Mouse (Mus musculus) liver, embryonic 15.5 days (tissue): ENCODE results near the gene Ahrr. TPM values are rescaled to one million over a fixed set of nuclear protein-coding genes. Genes with fewer than 3 reads are reported as not detected.
A peak's percentile ranks its signal among the peaks of the same experiment; 100 is the strongest.

Source experiments
- ATAC-seq: fragments of 200-750 bp; cut with Nextera tagmentation; 2 replicates; pipeline ENCODE4 v1.8.0; 2017; ENCODE audit warnings: moderate number of reproducible peaks, mild to moderate bottlenecking, moderate library complexity; ENCODE audit not compliant: insufficient read depth
- H3K27ac ChIP-seq: fragments of 300-500 bp; sonication (generic); replicated peaks from 2 replicates; pipeline ENCODE4 v1.5.1; 2015; ENCODE audit warnings: mild to moderate bottlenecking, inconsistent platforms
- H3K27me3 ChIP-seq: fragments of 300-500 bp; sonication (generic); 2 replicates; pipeline ENCODE4 v1.6.1; 2015; ENCODE audit warnings: mild to moderate bottlenecking, inconsistent platforms
- H3K36me3 ChIP-seq: fragments of 300-500 bp; sonication (generic); replicated peaks from 2 replicates; pipeline ENCODE4 v1.6.1; 2015; ENCODE audit warnings: moderate library complexity, mild to moderate bottlenecking, inconsistent platforms
- H3K4me1 ChIP-seq: fragments of 300-500 bp; sonication (generic); replicated peaks from 2 replicates; pipeline ENCODE4 v1.6.1; 2015; ENCODE audit warnings: inconsistent platforms
- H3K4me2 ChIP-seq: fragments of 300-500 bp; sonication (generic); 2 replicates; pipeline ENCODE4 v1.6.1; 2015; ENCODE audit warnings: moderate library complexity, mild to moderate bottlenecking, inconsistent platforms
- H3K4me3 ChIP-seq: fragments of 300-500 bp; sonication (generic); replicated peaks from 2 replicates; pipeline ENCODE4 v1.5.1; 2015; ENCODE audit warnings: mild to moderate bottlenecking, inconsistent platforms
- H3K9ac ChIP-seq: fragments of 300-500 bp; sonication (generic); 2 replicates; pipeline ENCODE4 v1.6.1; 2015; ENCODE audit warnings: moderate library complexity, mild to moderate bottlenecking, inconsistent platforms
- H3K9me3 ChIP-seq: fragments of 300-500 bp; sonication (generic); replicated peaks from 2 replicates; pipeline ENCODE4 v1.6.1; 2016; ENCODE audit warnings: inconsistent platforms
- whole genome bisulfite sequencing: fragments of 180-500 bp; shearing (Covaris S2); methylation state at CpG from one replicate; pipeline ENCODE4 v1.1.7; 2015; ENCODE audit warnings: mixed read lengths; ENCODE audit not compliant: insufficient replicate concordance; 5-methylcytosine and 5-hydroxymethylcytosine counted together
- polyA plus RNA-seq: library from polyadenylated mRNA; unstranded; fragments of >200 nt; fragmentation: Nextera tagmentation; extraction: Ambion mirVana; gene quantifications from 2 replicates; pipeline ENCODE4 v1.2.1, GENCODE M21; 2015

The Ahrr gene
- polyA plus RNA-seq = 0.03 and 0.61 TPM in 2 replicates

DNA sequence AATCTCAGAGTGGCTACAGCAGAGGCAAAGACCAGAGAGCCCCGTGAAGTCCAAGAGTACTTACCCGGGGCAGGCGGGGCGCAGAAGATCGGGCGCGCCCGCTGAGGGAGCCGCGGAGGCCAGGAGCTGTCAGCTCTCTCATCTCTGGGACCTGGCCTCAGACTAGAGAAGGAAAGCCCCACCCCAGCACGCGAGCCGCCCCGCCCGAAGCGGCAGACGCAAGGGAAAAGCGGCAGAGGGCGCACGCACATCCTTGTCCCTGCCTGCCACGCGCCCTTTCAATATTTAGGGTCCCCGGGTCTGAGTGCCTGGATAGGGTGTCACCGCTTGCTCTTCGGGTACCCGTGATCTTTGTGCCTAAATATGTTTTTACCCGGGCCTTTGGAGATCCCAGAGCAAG is at the start of gene Ahrr:
Gene Ahrr (minus strand): TSS at position 165 of the 400 bp plus-strand sequence.
- WGBS = under 1% methylated on average over 27 of the region's 27 CpGs

DNA sequence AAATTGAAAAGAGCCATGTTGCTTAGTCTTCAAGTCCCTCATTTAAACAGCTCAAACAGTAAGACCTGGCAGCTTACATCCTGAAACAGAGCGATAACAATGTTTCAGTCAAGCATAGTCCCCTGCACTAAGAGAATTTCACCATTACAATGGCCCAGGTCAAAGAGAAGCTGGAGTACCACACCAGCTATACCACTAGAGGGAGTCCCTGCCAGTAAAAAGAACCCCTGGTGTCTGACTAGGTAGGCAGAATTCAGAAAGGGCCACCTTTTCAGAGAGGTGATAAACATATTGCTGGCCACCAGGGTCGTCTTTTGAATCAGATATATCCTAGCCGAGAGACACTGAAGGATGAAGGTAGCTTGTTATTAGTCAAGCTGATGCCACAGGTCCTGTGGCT is 48.9 kb upstream of the Ahrr start:
- Histone ChIP-seq H3K4me3 (no peak overlapping the region), H3K9ac (no peak overlapping the region), H3K27me3 (no peaks in the 10 kb centered on the region), H3K9me3 (no peaks in the 10 kb centered on the region), H3K27ac (no peak overlapping the region), H3K36me3 (peaks cover 70% of the 10 kb centered on the region), H3K4me1 (no peaks in the 10 kb centered on the region), H3K4me2 (no peak overlapping the region)
- WGBS = 35% methylated on average over 3 of the region's 3 CpGs
- ATAC-seq = no peak

More for the DNA sequence above, at the start of gene Ahrr:
- Histone ChIP-seq H3K27ac (no peak within 1 kb of the TSS), H3K4me1 (peaks cover 8% of the 10 kb centered on the region), H3K36me3 (no peaks in the 10 kb centered on the region), H3K4me3 (peak within 1 kb of the TSS; percentile 10; the same call in 1 of the 2 replicates), H3K9ac (no peak within 1 kb of the TSS), H3K4me2 (peak within 1 kb of the TSS; percentile 52), H3K27me3 (peaks cover 28% of the 10 kb centered on the region), H3K9me3 (no peaks in the 10 kb centered on the region)
- ATAC-seq = 0 out of 2 replicates have a peak, but pooled peaks have one; percentile 28

- Histone ChIP-seq H3K4me2 (no peak overlapping the region), H3K4me3 (no peak overlapping the region), H3K4me1 (no peaks in the 10 kb centered on the region), H3K27ac (no peak overlapping the region), H3K9me3 (no peaks in the 10 kb centered on the region), H3K9ac (no peak overlapping the region), H3K27me3 (no peaks in the 10 kb centered on the region), H3K36me3 (peaks cover 77% of the 10 kb centered on the region)
- ATAC-seq = no peak
These were observed 37.2 kb upstream of the Ahrr start for GRCm38 (mm10) chr13:74329321-74329720.

DNA sequence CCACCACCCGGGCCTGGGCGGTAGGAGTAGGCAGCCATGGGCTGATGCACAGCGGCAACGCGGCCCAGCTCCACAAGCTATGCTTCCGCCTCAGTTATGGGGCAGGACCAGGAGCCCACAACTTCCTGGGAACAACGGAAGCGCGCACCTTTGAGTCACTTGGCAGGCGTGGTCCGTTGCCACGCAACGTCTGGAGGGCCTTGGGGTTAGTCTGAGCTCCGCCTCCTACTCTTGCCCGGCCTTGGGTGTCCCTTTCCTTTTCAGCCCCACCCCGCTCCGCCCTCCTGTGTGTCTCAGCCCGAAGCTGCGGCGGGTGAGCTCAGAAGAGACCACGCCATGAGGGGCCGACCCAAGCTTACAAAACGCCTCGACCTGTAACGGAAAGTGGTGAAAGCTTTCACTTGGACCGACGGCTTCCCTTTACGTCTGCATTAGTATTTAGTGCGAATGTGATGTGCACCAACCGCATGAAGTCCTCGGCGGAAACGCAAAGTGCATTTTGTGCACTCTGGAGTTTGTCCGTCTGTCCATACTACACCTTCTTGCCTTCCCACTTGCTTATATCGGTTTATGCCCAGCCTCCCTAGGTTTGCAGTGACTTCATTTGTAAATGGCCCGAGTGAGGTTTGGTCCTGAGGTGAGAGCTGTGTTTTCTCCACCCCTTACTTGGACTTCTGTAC is 25.2 kb upstream of the Ahrr start, which contains the start of gene Pdcd6:
Gene Pdcd6 (minus strand): TSS at position 411 of the 680 bp plus-strand sequence.
- Histone ChIP-seq H3K27ac (peak within 1 kb of the TSS; percentile 76), H3K4me1 (peaks cover 33% of the 10 kb centered on the region), H3K9me3 (no peaks in the 10 kb centered on the region), H3K9ac (peak within 1 kb of the TSS; percentile 80), H3K4me2 (peak within 1 kb of the TSS; percentile 79), H3K27me3 (no peaks in the 10 kb centered on the region), H3K36me3 (peaks cover 24% of the 10 kb centered on the region), H3K4me3 (peak within 1 kb of the TSS; percentile 79)
- ATAC-seq = peak; percentile 99
- 0% methylated on average over 36 of the region's 36 CpGs for WGBS

DNA sequence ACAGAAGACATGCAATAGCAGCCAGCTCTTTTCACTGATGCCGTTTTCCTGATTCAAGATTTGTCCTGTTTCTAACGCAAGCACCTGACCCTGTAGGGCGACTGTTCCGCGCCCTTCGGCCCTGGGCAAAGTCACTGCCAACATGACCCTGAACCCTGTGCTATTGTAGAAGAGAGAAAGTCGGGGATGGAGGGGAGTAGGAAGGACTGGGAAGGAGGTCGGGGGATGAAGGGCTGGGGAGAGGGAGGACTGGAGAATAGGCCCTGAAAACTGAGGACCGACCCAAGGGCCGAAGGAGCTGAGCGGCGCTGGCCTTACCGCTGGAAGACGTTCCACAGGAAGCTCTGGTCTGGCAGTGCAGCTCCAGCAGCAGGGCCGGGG is 24.6 kb upstream of the Ahrr start:
- Histone ChIP-seq H3K36me3 (peaks cover 18% of the 10 kb centered on the region), H3K9ac (peak overlapping the region; percentile 80), H3K4me1 (peaks cover 33% of the 10 kb centered on the region), H3K27me3 (no peaks in the 10 kb centered on the region), H3K4me2 (peak overlapping the region; percentile 79), H3K9me3 (no peaks in the 10 kb centered on the region), H3K4me3 (peak overlapping the region; percentile 79), H3K27ac (peak overlapping the region; percentile 76)
- ATAC-seq = peak; percentile 29
- WGBS = 2% methylated on average over 15 of the region's 15 CpGs

DNA sequence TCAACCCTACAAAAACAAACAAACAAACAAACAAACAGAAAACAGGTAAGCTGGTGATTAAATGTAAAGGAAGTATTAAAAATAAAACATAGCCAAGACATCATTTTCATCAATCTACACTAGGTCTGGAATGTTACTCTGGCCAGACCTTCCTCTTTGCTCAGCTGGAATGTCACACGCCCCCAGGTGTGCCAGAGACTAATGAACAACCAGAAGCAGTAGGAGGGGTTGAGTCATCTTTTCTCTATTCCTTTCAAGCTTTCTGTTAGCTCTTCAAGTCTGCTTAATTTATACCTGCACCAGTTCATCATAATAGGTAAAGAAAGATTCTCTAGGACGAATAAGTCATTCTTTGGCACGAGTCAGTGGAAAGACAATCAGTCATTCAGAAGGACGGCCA is 24.3 kb upstream of the Ahrr start:
- 20% methylated on average over 4 of the region's 4 CpGs for WGBS
- Histone ChIP-seq H3K9me3 (no peaks in the 10 kb centered on the region), H3K27ac (peak overlapping the region; percentile 76), H3K9ac (peak overlapping the region; percentile 80), H3K4me3 (peak overlapping the region; percentile 79), H3K36me3 (peaks cover 14% of the 10 kb centered on the region), H3K4me2 (peak overlapping the region; percentile 79), H3K27me3 (no peaks in the 10 kb centered on the region), H3K4me1 (peaks cover 33% of the 10 kb centered on the region)
- ATAC-seq = no peak

DNA sequence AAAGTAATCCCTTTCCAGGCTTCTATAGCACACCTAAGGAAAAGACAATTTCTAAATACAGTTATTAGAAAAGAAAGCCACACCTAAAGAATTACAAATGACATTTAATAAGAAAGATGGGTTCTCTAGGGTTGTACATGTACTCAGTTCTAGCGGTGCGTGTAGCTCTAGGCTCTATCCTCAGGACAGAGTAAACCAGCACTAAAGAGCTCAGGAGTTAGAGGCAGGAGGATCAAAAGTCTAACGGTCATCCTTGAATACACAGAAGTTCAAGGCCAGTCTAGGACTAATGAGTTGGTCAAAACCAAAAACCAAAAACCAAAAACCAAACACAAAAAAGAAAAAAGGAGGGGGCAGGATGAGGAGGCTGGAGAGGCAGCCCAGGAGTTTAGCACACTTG is 22.5 kb upstream of the Ahrr start:
- H3K9ac ChIP-seq = no peak overlapping the region
- H3K4me2 ChIP-seq = no peak overlapping the region
- no peak overlapping the region for H3K4me3 ChIP-seq
- peaks cover 15% of the 10 kb centered on the region for H3K36me3 ChIP-seq
- no peaks in the 10 kb centered on the region for H3K9me3 ChIP-seq
- H3K27ac ChIP-seq = no peak overlapping the region
- H3K4me1 ChIP-seq = peaks cover 33% of the 10 kb centered on the region
- H3K27me3 ChIP-seq = no peaks in the 10 kb centered on the region
- 87% methylated on average over 3 of the region's 3 CpGs for WGBS
- no peak for ATAC-seq

- H3K36me3 ChIP-seq = peaks cover 75% of the 10 kb centered on the region
- no peaks in the 10 kb centered on the region for H3K27me3 ChIP-seq
- H3K4me2 ChIP-seq = no peak overlapping the region
- H3K4me3 ChIP-seq = no peak overlapping the region
- H3K4me1 ChIP-seq = no peaks in the 10 kb centered on the region
- no peak overlapping the region for H3K9ac ChIP-seq
- 82% methylated on average over 1 of the region's 1 CpGs for WGBS
- ATAC-seq = no peak
- no peak overlapping the region for H3K27ac ChIP-seq
- H3K9me3 ChIP-seq = no peaks in the 10 kb centered on the region
These were observed 13.6 kb upstream of the Ahrr start for GRCm38 (mm10) chr13:74305780-74306179.

- H3K36me3 ChIP-seq = peaks cover 71% of the 10 kb centered on the region
- H3K9me3 ChIP-seq = no peaks in the 10 kb centered on the region
- no peak overlapping the region for H3K27ac ChIP-seq
- H3K27me3 ChIP-seq = no peaks in the 10 kb centered on the region
- no peak for ATAC-seq
- no peak overlapping the region for H3K4me3 ChIP-seq
- 74% methylated on average over 6 of the region's 6 CpGs for whole genome bisulfite sequencing
- H3K4me1 ChIP-seq = no peaks in the 10 kb centered on the region
- no peak overlapping the region for H3K9ac ChIP-seq
- H3K4me2 ChIP-seq = no peak overlapping the region
These were observed 13.2 kb upstream of the Ahrr start for GRCm38 (mm10) chr13:74305380-74305779.

DNA sequence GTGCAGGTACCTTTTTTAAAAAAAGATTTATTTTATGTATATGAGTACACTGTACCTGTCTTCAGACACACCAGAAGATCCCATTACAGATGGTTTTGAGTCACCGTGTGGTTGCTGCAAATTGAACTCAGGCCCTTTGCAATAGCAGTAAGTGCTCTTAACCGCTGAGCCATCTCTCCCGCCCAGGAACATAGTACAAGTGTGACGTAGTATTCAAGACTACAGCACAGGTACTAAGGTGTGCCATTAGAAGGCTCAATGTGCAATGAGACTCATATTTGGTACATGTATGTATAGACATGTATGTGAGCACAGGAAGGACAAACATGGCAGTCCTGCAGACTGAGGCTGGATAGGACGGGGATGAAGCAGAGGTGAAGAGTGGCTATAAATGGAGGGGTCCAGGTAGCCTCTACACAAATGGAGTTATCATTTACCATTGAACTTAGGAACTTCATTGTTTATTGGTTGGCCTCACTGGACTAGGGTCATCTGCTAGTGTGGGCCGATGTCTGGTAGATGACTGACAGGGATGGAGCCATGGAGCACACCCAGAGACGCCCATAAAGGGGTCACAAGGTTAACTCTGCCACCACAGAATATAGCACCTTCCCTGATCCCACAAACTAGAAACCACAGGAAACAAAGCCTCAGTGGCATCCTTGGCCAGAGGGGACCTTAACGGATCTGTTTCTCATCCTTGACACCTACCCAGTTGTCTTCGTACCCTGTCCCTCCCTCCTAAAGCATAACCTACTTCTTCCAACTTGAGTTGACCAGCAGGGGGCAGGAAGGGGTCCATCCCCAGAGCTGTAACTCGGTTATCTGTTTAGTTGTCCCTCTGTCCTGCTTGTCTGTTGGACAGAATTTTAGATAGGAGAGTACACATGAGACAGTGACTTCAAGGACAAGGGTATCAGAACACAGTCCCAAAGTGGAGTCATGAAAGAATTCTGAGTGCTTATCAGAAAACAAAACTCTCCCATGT is 10.2 kb upstream of the Ahrr start:
- Histone ChIP-seq H3K9me3 (no peaks in the 10 kb centered on the region), H3K27me3 (no peaks in the 10 kb centered on the region), H3K27ac (no peak overlapping the region), H3K9ac (no peak overlapping the region), H3K36me3 (peaks cover 44% of the 10 kb centered on the region), H3K4me1 (no peaks in the 10 kb centered on the region), H3K4me2 (no peak overlapping the region), H3K4me3 (no peak overlapping the region)
- ATAC-seq = no peak
- WGBS = 73% methylated on average over 10 of the region's 10 CpGs

GRCm38 (mm10) chr13:74301607-74301984 is 9.5 kb upstream of the Ahrr start:
- Histone ChIP-seq H3K27ac (no peak overlapping the region), H3K27me3 (no peaks in the 10 kb centered on the region), H3K9ac (no peak overlapping the region), H3K4me2 (no peak overlapping the region), H3K9me3 (no peaks in the 10 kb centered on the region), H3K36me3 (peaks cover 38% of the 10 kb centered on the region), H3K4me3 (no peak overlapping the region), H3K4me1 (no peaks in the 10 kb centered on the region)
- peak; percentile 22; the same call in 1 of the 2 replicates for ATAC-seq
- WGBS = 64% methylated on average over 6 of the region's 6 CpGs
